Mouse (Mus musculus) CD4-positive, CD25-positive, alpha-beta regulatory T cell, adult 4 months (primary cell): ENCODE measurements around the gene Stau1. TPM values are rescaled to one million over a fixed set of nuclear protein-coding genes. Genes with fewer than 3 reads are reported as not detected.

Experiments
- ATAC-seq: one replicate; pipeline ENCODE4 v1.8.0; 2017
- polyA plus RNA-seq, 2 experiments: library from polyadenylated mRNA; unstranded; fragments of 100-300 nt; shearing (Covaris generic); gene quantifications; one replicate each; pipeline ENCODE4 v1.2.1; 2017

The Stau1 gene
- polyA plus RNA-seq, 2 experiments from 2014 or later = 48.2 to 69.3 TPM

GRCm38 (mm10) chr2:166909729-166910128 is 86.4 kb downstream of the Stau1 start:
- no peak for ATAC-seq

GRCm38 (mm10) chr2:166906523-166907182 is 89.4 kb downstream of the Stau1 start:
- peak; percentile 16 for ATAC-seq

- peak; percentile 92 for ATAC-seq
Measured at GRCm38 (mm10) chr2:166905711-166906522, 90.2 kb downstream of the Stau1 start, which contains the start of gene Cse1l. Gene Cse1l (plus strand): TSS chr2:166906040.

- no peak for ATAC-seq
Measured at GRCm38 (mm10) chr2:166903719-166904282, 92.3 kb downstream of the Stau1 start.

- no peak for ATAC-seq
Measured at GRCm38 (mm10) chr2:166900792-166901505, 95.2 kb downstream of the Stau1 start.

- no peak for ATAC-seq
Measured at GRCm38 (mm10) chr2:166899746-166900145, 96.4 kb downstream of the Stau1 start.

GRCm38 (mm10) chr2:166899161-166899560 is 96.9 kb downstream of the Stau1 start:
- ATAC-seq = no peak

Other genes with a start within 250 kb of the Stau1 start
- under 1 TPM; 0.14 to 0.24 TPM for gene Trp53rkb, start 203.8 kb downstream of the Stau1 start, polyA plus RNA-seq
- 1 to 10 TPM; 3.4 to 4.3 TPM for gene Arfgef2, start 190.7 kb downstream of the Stau1 start, polyA plus RNA-seq
- 10 to 100 TPM; 59.7 to 62.8 TPM for gene Cse1l, start 90.3 kb downstream of the Stau1 start, polyA plus RNA-seq
- 10 to 100 TPM; 33.4 to 61.0 TPM for gene Ddx27, start 18.9 kb upstream of the Stau1 start, polyA plus RNA-seq
- gene Znfx1, start 66.7 kb upstream of the Stau1 start, polyA plus RNA-seq = 10 to 100 TPM; 18.1 to 27.6 TPM
- under 1 TPM; 0.22 to 0.92 TPM for gene Kcnb1, start 193.9 kb upstream of the Stau1 start, polyA plus RNA-seq
- under 1 TPM in 1 of 2 experiments, not detected in 1; 0.16 TPM for gene Ptgis, start 244.3 kb upstream of the Stau1 start, polyA plus RNA-seq